Mouse (Mus musculus): ENCODE measurements around the gene Dgke. TPM values are rescaled to one million over a fixed set of nuclear protein-coding genes. Genes with fewer than 3 reads are reported as not detected.

Dgke gene
- polyA plus RNA-seq, 1 experiment from 2014 or later, result 6.6 TPM

DNA sequence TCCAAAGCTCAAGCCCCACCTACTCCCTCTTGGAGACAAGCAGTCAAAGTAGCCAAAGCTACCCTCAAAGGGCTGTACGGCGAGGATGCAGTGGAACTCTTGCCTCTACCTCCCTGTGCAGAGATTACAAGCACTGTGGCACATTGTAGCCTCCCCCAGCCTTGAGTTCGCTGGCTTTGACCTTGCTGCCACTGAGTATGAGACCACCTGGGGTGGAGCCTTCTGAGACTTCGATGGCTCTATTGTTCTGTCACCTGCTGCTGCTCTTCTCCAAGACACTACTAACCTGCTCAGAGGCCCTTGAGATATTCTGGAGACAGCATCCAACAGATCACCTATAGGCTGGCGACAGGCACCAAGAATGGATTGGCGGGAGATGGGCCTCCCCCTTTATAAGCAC, 36.1 kb downstream of the Dgke start:
- no peak overlapping the region for H3K9ac ChIP-seq
- H3K27me3 ChIP-seq, result no peaks in the 10 kb centered on the region
- no peak overlapping the region for H3K27ac ChIP-seq
- ATAC-seq (ENCODE audit: insufficient number of reproducible peaks, insufficient read depth, low FRiP score, low TSS enrichment), result no peak
- no peak overlapping the region for H3K4me3 ChIP-seq
- no peaks in the 10 kb centered on the region for H3K9me3 ChIP-seq
- no peaks in the 10 kb centered on the region for H3K4me1 ChIP-seq
- no peaks in the 10 kb centered on the region for H3K36me3 ChIP-seq
- 77% methylated on average over 6 of the region's 6 CpGs for WGBS
- H3K4me2 ChIP-seq (replicated peaks), result no peak overlapping the region

DNA sequence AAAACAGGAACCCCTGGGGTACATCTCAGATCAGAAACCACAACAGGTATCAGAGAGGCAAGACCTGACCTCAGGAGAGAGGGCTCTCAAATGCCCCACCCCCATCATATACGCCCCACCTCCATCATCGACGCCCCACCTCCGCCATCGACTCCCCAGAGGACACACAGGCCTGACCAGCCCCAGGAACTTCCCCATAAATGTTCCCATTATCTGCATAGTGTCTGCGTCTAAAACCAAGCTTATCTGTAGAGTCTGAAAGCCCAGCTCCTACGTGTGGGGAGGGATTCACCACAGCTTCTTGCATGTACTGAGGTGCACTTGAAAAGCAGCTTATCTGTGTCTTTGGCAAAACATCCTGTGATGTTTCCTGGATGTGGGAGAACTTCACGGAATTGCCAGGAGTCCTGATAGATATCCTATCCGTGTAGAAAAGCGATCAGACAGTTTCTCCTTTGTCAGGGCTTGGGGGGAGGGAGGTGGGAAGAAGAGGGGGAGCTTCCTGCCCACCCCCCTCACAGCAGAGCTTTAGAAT, 37.7 kb downstream of the Dgke start:
- WGBS, result 44% methylated on average over 10 of the region's 10 CpGs
- no peak overlapping the region for H3K27ac ChIP-seq

DNA sequence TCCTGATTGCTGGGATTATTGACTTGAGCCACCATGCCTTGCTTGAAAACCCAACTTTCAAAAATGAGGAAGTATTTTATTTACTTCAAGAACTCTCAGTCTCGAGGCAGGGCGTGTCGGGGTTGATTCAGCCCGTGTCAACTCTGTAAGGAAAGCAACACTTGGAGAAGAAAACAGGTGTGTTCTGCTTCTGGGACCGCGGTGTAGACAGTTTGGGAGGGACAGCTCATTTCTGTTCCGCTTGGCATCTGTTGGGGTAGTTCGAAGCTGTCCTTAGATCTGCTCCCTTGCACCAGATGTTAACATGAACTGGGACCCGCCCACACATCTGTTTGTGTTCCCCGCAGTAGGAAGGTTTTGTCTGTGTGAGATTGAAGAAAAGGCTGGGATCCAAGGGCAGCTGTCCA, 38.7 kb downstream of the Dgke start:
- Histone ChIP-seq H3K4me2 (replicated peaks) (no peak overlapping the region), H3K27me3 (no peaks in the 10 kb centered on the region), H3K4me1 (peaks cover 6% of the 10 kb centered on the region), H3K4me3 (no peak overlapping the region), H3K9ac (no peak overlapping the region), H3K36me3 (no peaks in the 10 kb centered on the region), H3K9me3 (no peaks in the 10 kb centered on the region), H3K27ac (no peak overlapping the region)
- ATAC-seq (ENCODE audit: insufficient number of reproducible peaks, insufficient read depth, low FRiP score, low TSS enrichment), result no peak
- 77% methylated on average over 10 of the region's 10 CpGs for WGBS

More for the DNA sequence above, 37.7 kb downstream of the Dgke start:
- ATAC-seq (ENCODE audit: insufficient number of reproducible peaks, insufficient read depth, low FRiP score, low TSS enrichment), result no peak
- Histone ChIP-seq H3K9me3 (no peaks in the 10 kb centered on the region), H3K4me3 (no peak overlapping the region), H3K36me3 (no peaks in the 10 kb centered on the region), H3K4me1 (peaks cover 6% of the 10 kb centered on the region), H3K27me3 (no peaks in the 10 kb centered on the region), H3K4me2 (replicated peaks) (no peak overlapping the region), H3K9ac (no peak overlapping the region)

GRCm38 (mm10) chr11:89026117-89026516, 40.5 kb downstream of the Dgke start:
- Histone ChIP-seq H3K4me2 (replicated peaks) (no peak overlapping the region), H3K4me3 (no peak overlapping the region), H3K36me3 (no peaks in the 10 kb centered on the region), H3K4me1 (peaks cover 6% of the 10 kb centered on the region), H3K9me3 (no peaks in the 10 kb centered on the region), H3K27me3 (no peaks in the 10 kb centered on the region), H3K27ac (no peak overlapping the region), H3K9ac (no peak overlapping the region)
- WGBS, result 90% methylated on average over 3 of the region's 3 CpGs
- ATAC-seq (ENCODE audit: insufficient number of reproducible peaks, insufficient read depth, low FRiP score, low TSS enrichment), result no peak

- Histone ChIP-seq H3K4me1 (peaks cover 6% of the 10 kb centered on the region), H3K4me3 (no peak overlapping the region), H3K36me3 (no peaks in the 10 kb centered on the region), H3K27me3 (no peaks in the 10 kb centered on the region), H3K9ac (no peak overlapping the region), H3K9me3 (no peaks in the 10 kb centered on the region), H3K4me2 (replicated peaks) (no peak overlapping the region), H3K27ac (no peak overlapping the region)
- 83% methylated on average over 3 of the region's 3 CpGs for WGBS
- ATAC-seq (ENCODE audit: insufficient number of reproducible peaks, insufficient read depth, low FRiP score, low TSS enrichment), result no peak
Observed at GRCm38 (mm10) chr11:89025603-89026002, 41.0 kb downstream of the Dgke start.

DNA sequence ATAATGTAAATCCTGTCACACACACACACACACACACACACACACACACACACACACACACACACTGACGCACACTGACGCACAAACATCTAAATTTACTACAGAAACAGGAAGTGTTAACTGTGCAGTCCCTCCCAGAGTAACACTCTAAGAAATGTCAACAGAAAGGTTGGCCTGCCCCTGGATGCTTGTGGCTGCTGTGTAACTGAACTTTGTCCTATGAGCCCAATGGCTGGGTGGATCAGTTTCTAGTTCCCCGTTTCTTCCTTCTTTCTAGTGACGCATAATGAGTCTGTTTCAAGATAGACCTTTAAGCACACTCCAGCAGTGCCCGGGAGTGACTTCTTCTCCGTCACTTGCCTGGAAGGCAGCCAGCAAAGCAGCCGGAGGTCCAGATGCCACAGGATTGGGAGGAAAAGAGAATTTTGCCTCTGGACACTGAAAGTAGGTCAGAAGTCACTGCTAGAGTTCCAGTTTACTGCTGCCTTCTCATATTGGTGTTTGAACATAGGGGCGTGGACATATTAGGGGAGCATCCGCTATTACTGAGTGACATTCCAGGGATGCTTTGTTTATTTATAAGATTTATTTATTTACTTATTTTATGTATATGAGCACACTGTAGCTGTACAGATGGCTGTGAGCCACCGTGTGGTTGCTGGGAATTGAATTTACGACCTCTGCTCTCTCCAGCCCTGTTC, 42.3 kb downstream of the Dgke start:
- no peak overlapping the region for H3K9ac ChIP-seq
- peaks cover 6% of the 10 kb centered on the region for H3K4me1 ChIP-seq
- H3K36me3 ChIP-seq, result no peaks in the 10 kb centered on the region
- H3K4me2 ChIP-seq (replicated peaks), result no peak overlapping the region
- H3K4me3 ChIP-seq, result no peak overlapping the region
- 56% methylated on average over 11 of the region's 11 CpGs for WGBS
- no peak overlapping the region for H3K27ac ChIP-seq
- no peaks in the 10 kb centered on the region for H3K27me3 ChIP-seq
- no peak for ATAC-seq (ENCODE audit: insufficient number of reproducible peaks, insufficient read depth, low FRiP score, low TSS enrichment)
- H3K9me3 ChIP-seq, result no peaks in the 10 kb centered on the region

GRCm38 (mm10) chr11:89023477-89023876, 43.2 kb downstream of the Dgke start:
- Histone ChIP-seq H3K9me3 (no peaks in the 10 kb centered on the region), H3K27me3 (no peaks in the 10 kb centered on the region), H3K27ac (no peak overlapping the region), H3K9ac (no peak overlapping the region), H3K4me3 (no peak overlapping the region), H3K36me3 (no peaks in the 10 kb centered on the region), H3K4me1 (peaks cover 6% of the 10 kb centered on the region), H3K4me2 (replicated peaks) (no peak overlapping the region)
- ATAC-seq (ENCODE audit: insufficient number of reproducible peaks, insufficient read depth, low FRiP score, low TSS enrichment), result no peak
- 74% methylated on average over 10 of the region's 10 CpGs for WGBS

DNA sequence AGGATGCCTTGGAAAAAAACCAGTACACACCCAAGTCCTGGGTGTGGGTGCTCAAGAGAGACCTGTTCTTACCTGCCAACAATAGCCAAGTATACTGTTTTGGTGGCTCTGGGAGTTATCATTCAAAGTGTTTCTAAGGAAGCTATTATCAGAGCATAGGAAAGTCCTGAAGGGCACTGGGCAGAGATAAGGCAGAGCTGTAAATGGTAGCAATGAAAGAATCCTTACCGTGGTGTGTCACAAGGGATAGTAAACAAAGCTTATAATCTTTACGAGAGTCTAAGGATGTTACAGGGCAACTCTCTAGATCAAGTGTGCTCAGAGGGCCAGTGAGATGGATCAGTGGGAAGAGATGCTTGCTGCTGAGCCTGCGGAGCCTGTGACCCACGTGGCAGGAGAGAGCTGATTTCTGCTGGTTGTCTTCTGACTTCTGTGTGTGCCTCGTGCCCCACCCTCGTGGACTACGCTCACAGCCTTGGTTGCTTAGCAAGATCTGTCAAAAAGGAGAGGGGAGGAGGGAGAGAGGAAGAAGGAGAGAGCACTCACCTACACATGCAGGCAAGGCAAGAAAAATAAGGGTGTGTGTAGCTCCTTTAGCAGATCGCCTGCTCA, 44.4 kb downstream of the Dgke start:
- H3K9me3 ChIP-seq, result no peaks in the 10 kb centered on the region
- H3K9ac ChIP-seq, result no peak overlapping the region
- H3K27me3 ChIP-seq, result no peaks in the 10 kb centered on the region
- WGBS, result 67% methylated on average over 8 of the region's 8 CpGs
- H3K4me3 ChIP-seq, result no peak overlapping the region
- H3K27ac ChIP-seq, result no peak overlapping the region
- no peak for ATAC-seq (ENCODE audit: insufficient number of reproducible peaks, insufficient read depth, low FRiP score, low TSS enrichment)
- H3K36me3 ChIP-seq, result no peaks in the 10 kb centered on the region
- no peak overlapping the region for H3K4me2 ChIP-seq (replicated peaks)
- peaks cover 6% of the 10 kb centered on the region for H3K4me1 ChIP-seq

DNA sequence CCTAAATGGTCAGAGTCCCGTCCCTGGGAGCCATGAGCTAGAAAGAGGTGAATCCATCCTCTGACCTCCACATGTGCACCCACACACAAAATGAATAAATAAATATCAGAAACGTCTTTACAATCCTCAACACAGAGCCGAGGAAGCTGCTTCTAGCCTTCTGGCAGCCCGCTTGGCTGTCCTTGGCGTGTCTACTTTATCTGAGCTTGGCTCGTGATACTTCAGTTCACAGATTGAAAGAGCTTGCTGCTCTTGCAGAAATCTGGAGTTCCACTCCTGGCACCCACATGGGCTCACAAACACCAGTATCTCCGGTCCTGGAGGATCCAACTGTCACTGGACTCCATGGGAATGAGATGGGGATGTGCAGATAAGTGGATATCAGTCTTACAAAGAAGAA, 45.0 kb downstream of the Dgke start:
- H3K9ac ChIP-seq, result no peak overlapping the region
- no peaks in the 10 kb centered on the region for H3K9me3 ChIP-seq
- peaks cover 6% of the 10 kb centered on the region for H3K4me1 ChIP-seq
- no peak overlapping the region for H3K4me3 ChIP-seq
- H3K27me3 ChIP-seq, result no peaks in the 10 kb centered on the region
- H3K27ac ChIP-seq, result no peak overlapping the region
- no peaks in the 10 kb centered on the region for H3K36me3 ChIP-seq
- WGBS, result 85% methylated on average over 7 of the region's 7 CpGs
- ATAC-seq (ENCODE audit: insufficient number of reproducible peaks, insufficient read depth, low FRiP score, low TSS enrichment), result no peak
- no peak overlapping the region for H3K4me2 ChIP-seq (replicated peaks)

DNA sequence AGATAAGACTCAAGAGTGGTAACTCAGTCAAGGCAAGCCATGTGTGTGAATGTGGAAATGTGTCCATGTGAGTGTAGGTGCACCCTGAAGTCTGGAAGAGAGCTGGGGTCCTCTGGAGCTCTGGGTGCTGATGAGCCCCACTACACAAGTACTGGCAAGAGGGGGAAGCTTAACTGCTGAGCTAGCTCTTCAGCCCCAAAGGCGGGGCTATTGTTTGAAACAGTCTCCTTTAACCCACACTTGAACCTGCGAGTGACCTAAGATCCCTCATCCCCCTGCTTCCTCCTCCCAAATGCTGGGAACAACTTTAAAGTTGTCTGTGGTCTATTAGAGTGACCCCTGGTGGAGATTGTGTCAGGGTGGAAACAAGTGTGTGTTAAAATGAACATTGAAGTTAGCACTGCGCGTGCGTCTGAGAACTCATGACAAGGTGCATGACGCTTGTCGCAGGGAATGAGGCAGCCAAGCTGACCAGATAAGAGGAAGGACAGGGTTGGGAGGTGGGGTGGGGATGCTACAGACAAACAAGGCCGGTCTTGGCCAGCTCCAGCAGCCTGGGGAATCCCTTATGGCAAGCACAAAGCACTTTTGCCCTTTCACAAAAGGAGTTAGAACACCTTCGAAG, 45.9 kb downstream of the Dgke start:
- no peaks in the 10 kb centered on the region for H3K27me3 ChIP-seq
- H3K36me3 ChIP-seq, result no peaks in the 10 kb centered on the region
- ATAC-seq (ENCODE audit: insufficient number of reproducible peaks, insufficient read depth, low FRiP score, low TSS enrichment), result no peak
- no peak overlapping the region for H3K9ac ChIP-seq
- 70% methylated on average over 9 of the region's 9 CpGs for WGBS
- H3K9me3 ChIP-seq, result no peaks in the 10 kb centered on the region
- H3K27ac ChIP-seq, result no peak overlapping the region
- peaks cover 6% of the 10 kb centered on the region for H3K4me1 ChIP-seq
- no peak overlapping the region for H3K4me2 ChIP-seq (replicated peaks)
- H3K4me3 ChIP-seq, result no peak overlapping the region

- H3K27ac ChIP-seq, result no peak overlapping the region
- no peak overlapping the region for H3K4me2 ChIP-seq (replicated peaks)
- no peaks in the 10 kb centered on the region for H3K9me3 ChIP-seq
- H3K4me1 ChIP-seq, result no peaks in the 10 kb centered on the region
- H3K4me3 ChIP-seq, result no peak overlapping the region
- 93% methylated on average over 9 of the region's 9 CpGs for whole genome bisulfite sequencing
- ATAC-seq (ENCODE audit: insufficient number of reproducible peaks, insufficient read depth, low FRiP score, low TSS enrichment), result no peak
- no peaks in the 10 kb centered on the region for H3K27me3 ChIP-seq
- H3K9ac ChIP-seq, result no peak overlapping the region
- no peaks in the 10 kb centered on the region for H3K36me3 ChIP-seq
Observed at GRCm38 (mm10) chr11:89017514-89018182, 49.0 kb downstream of the Dgke start.

Measured in embryonic facial prominence, embryonic 12.5 days (tissue).